Mouse (Mus musculus): ENCODE results near the gene Psme4.

Psme4 gene

DNA sequence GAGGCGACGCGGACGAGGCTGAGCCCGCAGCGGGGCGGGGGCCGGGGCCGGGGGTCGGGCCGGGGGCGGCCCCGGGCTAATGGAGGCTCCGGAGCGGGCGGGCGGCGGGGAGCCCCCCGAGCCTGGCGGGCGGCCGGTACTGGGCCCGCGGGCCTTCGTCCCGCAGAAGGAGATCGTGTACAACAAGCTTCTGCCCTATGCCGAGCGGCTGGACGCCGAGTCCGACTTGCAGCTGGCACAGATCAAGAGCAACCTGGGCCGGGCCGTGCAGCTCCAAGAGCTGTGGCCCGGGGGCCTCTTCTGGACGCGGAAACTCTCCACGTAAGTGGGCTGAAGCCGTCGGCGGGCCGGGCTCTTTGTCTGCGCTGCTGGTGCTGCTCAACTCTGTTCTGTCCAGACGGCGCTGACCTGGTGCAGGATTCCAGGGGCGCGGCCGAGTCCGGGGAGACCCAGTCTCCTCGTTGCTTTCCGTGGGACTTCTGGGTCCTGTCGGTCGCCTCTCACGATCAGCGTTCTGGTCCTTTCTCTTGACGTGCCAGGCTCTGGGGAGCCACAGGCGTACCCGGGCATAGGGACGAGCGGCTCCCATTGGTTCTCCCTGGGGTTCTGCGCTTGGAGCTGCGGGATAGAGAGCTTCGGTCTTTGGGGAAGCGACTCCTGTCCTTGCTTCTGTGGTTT lies 517 bp downstream of the Psme4 start:
- H3K36me3 ChIP-seq (ENCODE audit: control insufficient read depth, insufficient read depth, low read length, poor library complexity, severe bottlenecking): no peaks in the 10 kb centered on the region
- DNase-seq (ENCODE audit: low read depth, low spot score): peak; percentile 53

DNA sequence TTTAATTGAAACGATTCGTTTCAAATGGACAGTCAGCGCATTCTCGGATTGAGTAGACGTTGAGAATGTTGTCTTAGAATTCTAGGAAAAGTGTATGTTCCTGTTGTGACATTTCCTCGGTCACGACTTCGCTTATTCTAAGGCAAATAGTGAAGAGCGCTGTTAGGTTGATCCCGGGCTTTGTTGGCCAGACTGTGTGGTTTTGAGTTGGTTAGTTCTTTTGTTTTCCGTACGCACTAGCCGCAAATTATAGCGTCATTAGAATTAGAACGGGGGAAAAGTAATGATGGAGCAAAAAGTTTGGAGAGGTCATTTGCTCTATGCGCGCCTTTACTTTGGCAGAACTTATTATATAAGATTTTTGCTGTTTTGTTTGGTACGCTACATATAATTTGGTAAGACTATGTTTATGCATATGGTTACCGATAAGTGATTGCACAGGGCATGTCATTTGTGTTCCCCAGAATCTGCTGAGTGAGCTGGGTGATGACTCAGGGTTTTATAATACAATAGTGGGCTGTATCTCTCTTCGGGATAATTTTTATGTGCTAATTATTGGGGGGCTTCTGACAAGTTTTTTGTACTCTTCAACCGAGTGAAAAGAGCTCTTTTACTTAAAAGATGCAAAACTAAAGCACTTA lies 1.4 kb downstream of the Psme4 start:
- Histone ChIP-seq H3K27me3 (ENCODE audit: control insufficient read depth, insufficient read depth, low read length, poor library complexity, severe bottlenecking) (no peaks in the 10 kb centered on the region), H3K36me3 (ENCODE audit: control insufficient read depth, insufficient read depth, low read length, poor library complexity, severe bottlenecking) (no peaks in the 10 kb centered on the region)
- DNase-seq (ENCODE audit: low read depth, low spot score): no peak

More for the DNA sequence above, 517 bp downstream of the Psme4 start:
- H3K27me3 ChIP-seq (ENCODE audit: control insufficient read depth, insufficient read depth, low read length, poor library complexity, severe bottlenecking): no peaks in the 10 kb centered on the region

DNA sequence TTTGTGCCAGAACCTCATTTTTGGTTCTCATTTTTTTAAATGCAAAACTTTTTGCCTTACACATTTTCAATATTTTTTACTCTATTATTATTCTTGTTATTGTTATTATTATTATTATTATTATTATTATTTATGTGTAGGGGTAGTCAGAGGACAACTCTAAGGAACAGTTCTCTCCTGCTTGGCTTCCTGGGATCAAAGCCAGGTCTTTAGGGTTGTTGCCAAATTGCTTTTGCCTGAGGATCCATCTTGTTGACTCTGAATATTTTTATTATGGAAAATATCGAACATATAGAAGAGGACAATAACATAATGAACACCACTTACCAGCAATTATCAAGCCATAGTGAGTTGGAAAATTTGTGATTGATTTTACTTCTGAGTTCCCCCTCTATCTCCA lies 3.1 kb downstream of the Psme4 start:
- Histone ChIP-seq H3K36me3 (ENCODE audit: control insufficient read depth, insufficient read depth, low read length, poor library complexity, severe bottlenecking) (no peaks in the 10 kb centered on the region), H3K27me3 (ENCODE audit: control insufficient read depth, insufficient read depth, low read length, poor library complexity, severe bottlenecking) (no peaks in the 10 kb centered on the region)
- DNase-seq (ENCODE audit: low read depth, low spot score): no peak

DNA sequence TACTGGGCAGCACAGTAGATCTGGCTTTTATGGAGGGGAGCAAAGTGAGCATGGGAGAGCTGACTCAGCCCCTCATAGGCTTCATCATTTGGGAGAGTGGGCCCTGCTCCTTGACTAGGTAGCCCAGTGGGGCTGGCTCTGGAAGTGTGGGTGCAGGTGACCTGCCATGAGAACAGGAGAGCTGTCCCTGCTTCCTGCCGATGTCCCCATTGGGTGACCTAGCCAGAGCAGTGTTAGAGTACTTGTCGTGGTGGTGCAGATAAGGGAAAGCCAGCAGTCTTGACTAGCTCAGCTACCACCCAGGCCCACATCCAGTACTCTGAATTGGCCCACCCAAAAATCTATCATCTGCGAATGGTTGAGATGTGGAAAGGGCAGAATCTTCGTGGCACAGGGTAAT lies 6.0 kb downstream of the Psme4 start:
- Histone ChIP-seq H3K27me3 (ENCODE audit: control insufficient read depth, insufficient read depth, low read length, poor library complexity, severe bottlenecking) (no peaks in the 10 kb centered on the region), H3K36me3 (ENCODE audit: control insufficient read depth, insufficient read depth, low read length, poor library complexity, severe bottlenecking) (no peaks in the 10 kb centered on the region)
- DNase-seq (ENCODE audit: low read depth, low spot score): no peak

DNA sequence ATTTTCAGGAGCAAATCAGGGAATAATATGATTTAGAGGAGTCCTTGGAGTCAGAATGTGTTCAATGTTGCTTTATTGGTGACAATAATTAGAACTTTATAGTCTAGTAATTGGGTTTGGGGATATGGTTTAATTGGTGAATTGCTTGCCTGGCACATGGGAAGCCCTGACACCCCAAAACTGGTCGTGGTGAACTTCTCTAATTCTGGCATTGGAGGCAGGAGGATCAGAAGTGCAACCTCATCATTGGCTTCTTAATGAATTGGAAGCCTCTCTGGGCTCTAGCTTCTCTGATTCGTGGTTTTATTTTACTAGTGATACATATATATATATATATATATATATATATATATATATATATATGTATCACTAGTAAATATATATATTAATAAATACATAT lies 9.4 kb downstream of the Psme4 start:
- no peak for DNase-seq (ENCODE audit: low read depth, low spot score)
- Histone ChIP-seq H3K27me3 (ENCODE audit: control insufficient read depth, insufficient read depth, low read length, poor library complexity, severe bottlenecking) (no peaks in the 10 kb centered on the region), H3K36me3 (ENCODE audit: control insufficient read depth, insufficient read depth, low read length, poor library complexity, severe bottlenecking) (no peaks in the 10 kb centered on the region)

DNA sequence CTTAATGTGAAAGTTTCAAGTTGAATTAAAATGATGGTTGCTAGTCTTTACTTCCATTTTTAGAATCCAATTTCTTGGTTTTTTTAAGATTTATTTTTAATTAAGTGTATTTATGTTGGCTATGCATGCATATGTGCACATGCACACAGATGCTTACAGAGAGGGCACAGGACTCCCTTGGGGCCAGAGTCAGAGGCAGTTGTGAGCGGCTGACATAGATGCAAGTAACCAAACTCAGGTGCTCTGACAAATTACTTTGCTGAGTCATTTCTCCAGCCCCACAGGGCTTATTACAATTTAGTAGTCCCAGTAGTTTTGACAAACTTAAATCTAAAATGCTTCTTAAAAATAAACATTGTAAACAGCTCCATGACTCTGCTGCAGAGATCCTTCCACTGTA lies 10.1 kb downstream of the Psme4 start:
- H3K27me3 ChIP-seq (ENCODE audit: control insufficient read depth, insufficient read depth, low read length, poor library complexity, severe bottlenecking): no peaks in the 10 kb centered on the region
- DNase-seq (ENCODE audit: low read depth, low spot score): no peak
- H3K36me3 ChIP-seq (ENCODE audit: control insufficient read depth, insufficient read depth, low read length, poor library complexity, severe bottlenecking): no peaks in the 10 kb centered on the region

DNA sequence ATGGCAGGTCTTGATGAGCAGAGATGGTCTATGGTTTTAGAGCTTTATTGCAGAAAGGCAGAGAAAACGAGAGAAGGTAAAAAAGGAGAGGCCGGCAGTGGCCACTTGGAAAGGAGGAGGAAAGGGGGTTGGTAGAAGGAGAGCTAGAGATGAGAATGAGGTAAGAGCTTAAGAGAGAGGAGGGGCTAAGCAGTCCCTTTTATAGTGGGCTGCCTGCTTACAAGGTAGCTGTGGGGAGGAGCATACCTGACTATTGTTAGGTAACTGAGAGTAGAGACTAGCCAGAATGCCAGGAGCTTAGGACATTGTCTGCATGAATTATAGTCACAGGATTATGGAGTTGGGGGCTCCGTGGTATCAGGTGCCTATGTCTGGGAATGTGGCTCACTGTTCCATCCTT lies 14.0 kb downstream of the Psme4 start:
- Histone ChIP-seq H3K36me3 (ENCODE audit: control insufficient read depth, insufficient read depth, low read length, poor library complexity, severe bottlenecking) (no peaks in the 10 kb centered on the region), H3K27me3 (ENCODE audit: control insufficient read depth, insufficient read depth, low read length, poor library complexity, severe bottlenecking) (no peaks in the 10 kb centered on the region)
- DNase-seq (ENCODE audit: low read depth, low spot score): no peak

DNA sequence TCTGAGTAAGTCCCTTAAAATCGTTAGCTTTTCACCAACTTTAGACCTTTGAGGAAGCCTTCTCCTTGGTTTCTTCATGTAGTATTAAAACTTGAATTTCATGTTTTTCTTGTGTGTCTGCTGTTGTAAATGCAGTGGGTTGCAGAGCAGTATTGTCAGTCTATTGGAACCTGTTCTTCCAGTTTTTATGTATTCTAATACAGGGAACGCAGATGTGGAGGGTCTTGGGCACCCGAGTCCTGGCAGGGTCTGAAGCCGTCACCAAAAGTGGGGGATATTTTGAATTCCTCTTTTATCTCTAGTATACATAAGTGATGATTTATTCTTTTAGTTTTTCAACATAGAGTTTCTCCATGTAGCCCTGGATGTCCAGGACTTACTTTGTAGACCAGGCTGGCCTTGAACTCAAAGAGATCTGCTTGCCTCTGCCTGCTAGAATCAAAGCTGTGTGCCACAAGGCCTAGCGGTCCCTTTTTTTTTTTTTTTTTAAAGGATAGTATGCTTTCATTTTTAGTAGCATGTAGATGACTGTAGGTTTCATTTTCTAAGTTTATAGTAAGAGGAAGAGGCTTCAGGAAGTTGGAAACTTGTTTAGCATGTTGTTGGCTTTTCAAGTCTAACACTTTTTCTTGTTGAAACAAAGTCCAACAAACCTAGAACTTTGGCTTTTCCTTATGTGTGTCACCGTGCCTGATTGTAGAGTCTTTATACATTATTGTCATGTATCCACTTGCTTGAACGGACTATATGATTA lies 14.9 kb downstream of the Psme4 start:
- DNase-seq (ENCODE audit: low read depth, low spot score): peak; percentile 32
- no peaks in the 10 kb centered on the region for H3K27me3 ChIP-seq (ENCODE audit: control insufficient read depth, insufficient read depth, low read length, poor library complexity, severe bottlenecking)

DNA sequence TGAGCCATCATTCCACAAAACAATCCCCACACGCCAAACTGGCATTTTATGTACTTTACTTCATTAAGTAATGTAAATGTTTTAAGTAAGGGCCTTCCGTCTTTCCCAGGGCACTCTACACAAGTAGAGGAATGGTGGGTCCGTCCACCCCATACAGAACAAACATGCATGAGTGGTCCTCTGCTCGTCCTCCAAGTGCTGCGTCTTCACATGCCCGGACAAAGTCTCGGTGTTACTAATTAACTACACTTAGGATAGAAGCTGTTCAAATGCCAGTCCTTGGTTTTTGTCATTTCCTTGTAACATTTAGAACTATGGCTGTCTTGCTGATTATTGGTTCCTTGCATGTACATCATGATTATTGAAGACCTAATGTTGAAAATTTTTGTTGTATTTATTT lies 21.2 kb downstream of the Psme4 start:
- Histone ChIP-seq H3K36me3 (ENCODE audit: control insufficient read depth, insufficient read depth, low read length, poor library complexity, severe bottlenecking) (no peaks in the 10 kb centered on the region), H3K27me3 (ENCODE audit: control insufficient read depth, insufficient read depth, low read length, poor library complexity, severe bottlenecking) (no peaks in the 10 kb centered on the region)
- no peak for DNase-seq (ENCODE audit: low read depth, low spot score)

More for the DNA sequence above, 14.9 kb downstream of the Psme4 start:
- no peaks in the 10 kb centered on the region for H3K36me3 ChIP-seq (ENCODE audit: control insufficient read depth, insufficient read depth, low read length, poor library complexity, severe bottlenecking)

DNA sequence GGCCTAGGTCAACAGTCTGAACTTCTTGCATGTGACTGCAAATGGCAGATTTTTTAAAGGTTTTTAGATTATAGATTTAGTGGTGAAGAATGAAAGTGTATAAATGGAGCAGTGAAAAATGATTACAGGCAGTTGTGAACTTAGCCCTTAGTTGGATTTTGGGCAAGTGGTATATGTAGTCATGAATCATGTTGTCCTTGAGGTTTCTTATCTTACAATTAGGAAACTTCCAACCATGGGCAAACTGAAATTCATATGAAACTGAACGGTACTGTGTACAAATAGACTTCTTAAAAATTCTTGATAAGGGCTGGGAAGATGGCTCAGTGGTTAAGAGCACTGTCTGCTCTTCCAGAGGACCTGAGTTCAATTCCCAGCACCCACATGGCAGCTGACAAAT lies 22.2 kb downstream of the Psme4 start:
- no peaks in the 10 kb centered on the region for H3K27me3 ChIP-seq (ENCODE audit: control insufficient read depth, insufficient read depth, low read length, poor library complexity, severe bottlenecking)
- no peaks in the 10 kb centered on the region for H3K36me3 ChIP-seq (ENCODE audit: control insufficient read depth, insufficient read depth, low read length, poor library complexity, severe bottlenecking)
- DNase-seq (ENCODE audit: low read depth, low spot score): no peak

DNA sequence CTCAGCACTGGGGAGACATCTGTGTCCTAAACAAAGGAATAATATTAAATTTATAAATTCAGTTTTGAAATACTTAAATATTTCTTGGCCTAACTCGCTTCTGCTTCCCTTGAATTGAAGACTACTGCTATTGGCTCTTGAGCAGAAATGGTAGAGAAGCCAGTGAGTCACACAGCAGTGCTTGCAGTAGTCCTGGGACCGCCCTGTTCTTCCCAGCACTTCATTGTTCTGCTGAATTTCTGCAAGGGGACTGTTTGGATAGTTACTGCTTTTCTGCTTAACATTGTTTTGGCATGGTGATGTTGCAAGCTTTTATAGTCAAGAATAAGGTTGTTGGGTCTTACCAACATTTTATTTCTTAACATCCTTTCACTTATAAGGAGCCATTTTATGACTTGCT lies 25.7 kb downstream of the Psme4 start:
- no peak for DNase-seq (ENCODE audit: low read depth, low spot score)
- Histone ChIP-seq H3K36me3 (ENCODE audit: control insufficient read depth, insufficient read depth, low read length, poor library complexity, severe bottlenecking) (no peaks in the 10 kb centered on the region), H3K27me3 (ENCODE audit: control insufficient read depth, insufficient read depth, low read length, poor library complexity, severe bottlenecking) (no peaks in the 10 kb centered on the region)

DNA sequence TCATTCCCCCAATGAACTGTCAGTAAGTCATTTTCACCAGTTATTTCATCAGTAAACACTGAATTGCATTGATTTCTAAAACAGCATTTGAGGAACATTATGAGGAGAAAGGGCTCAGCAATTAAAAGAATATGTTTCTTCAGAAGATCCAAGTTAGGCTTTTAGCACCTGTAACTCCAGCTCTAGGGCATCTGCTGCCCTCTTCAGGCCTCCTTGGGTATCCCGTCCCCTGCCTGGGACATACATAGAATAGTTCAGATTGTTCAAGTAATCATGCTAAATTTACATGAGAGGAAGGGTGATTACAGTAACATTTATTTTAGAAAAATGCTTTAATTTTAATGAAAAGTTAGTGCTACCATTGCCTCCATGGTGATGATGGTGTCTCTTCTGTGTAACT lies 28.0 kb downstream of the Psme4 start:
- DNase-seq (ENCODE audit: low read depth, low spot score): peak; percentile 76
- Histone ChIP-seq H3K27me3 (ENCODE audit: control insufficient read depth, insufficient read depth, low read length, poor library complexity, severe bottlenecking) (no peaks in the 10 kb centered on the region), H3K36me3 (ENCODE audit: control insufficient read depth, insufficient read depth, low read length, poor library complexity, severe bottlenecking) (no peaks in the 10 kb centered on the region)

DNA sequence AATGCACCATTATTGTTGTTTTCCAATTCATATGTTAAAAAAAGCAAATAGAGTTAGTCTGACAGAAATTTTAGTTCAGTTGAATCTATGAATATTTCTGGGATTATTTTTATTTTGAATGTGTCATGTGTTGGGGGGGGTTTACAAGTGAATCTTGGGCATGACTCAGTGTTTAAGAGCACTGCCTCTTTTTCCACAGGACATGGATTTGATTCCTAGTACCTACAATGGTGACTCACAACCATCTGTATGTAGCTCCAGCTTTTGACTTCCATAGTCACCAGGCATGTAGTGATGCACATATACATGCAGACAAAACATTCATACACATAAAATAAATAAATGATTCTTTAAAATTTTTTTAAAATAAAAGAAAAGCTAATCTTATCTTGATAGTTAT lies 28.6 kb downstream of the Psme4 start:
- DNase-seq (ENCODE audit: low read depth, low spot score): no peak
- Histone ChIP-seq H3K36me3 (ENCODE audit: control insufficient read depth, insufficient read depth, low read length, poor library complexity, severe bottlenecking) (no peaks in the 10 kb centered on the region), H3K27me3 (ENCODE audit: control insufficient read depth, insufficient read depth, low read length, poor library complexity, severe bottlenecking) (no peaks in the 10 kb centered on the region)

DNA sequence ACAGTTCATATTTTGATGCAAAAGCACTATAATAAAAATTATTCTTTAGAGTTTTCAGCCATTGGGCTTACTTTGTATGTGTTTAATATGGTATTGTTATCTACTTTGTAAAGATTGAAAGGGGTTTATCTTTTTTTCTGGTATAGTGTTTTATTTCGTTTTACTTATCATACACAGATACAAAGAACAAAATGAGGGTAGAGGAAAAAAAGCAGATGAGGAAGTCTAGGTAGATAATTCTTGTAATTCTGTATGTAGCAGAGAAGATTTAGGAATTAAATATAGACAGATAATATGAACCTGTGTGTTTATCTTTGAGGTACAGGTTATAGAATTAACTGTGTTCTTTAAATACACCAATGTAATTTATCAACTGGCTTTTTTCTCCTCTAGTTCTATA lies 30.9 kb downstream of the Psme4 start:
- Histone ChIP-seq H3K27me3 (ENCODE audit: control insufficient read depth, insufficient read depth, low read length, poor library complexity, severe bottlenecking) (no peaks in the 10 kb centered on the region), H3K36me3 (ENCODE audit: control insufficient read depth, insufficient read depth, low read length, poor library complexity, severe bottlenecking) (no peaks in the 10 kb centered on the region)
- no peak for DNase-seq (ENCODE audit: low read depth, low spot score)

DNA sequence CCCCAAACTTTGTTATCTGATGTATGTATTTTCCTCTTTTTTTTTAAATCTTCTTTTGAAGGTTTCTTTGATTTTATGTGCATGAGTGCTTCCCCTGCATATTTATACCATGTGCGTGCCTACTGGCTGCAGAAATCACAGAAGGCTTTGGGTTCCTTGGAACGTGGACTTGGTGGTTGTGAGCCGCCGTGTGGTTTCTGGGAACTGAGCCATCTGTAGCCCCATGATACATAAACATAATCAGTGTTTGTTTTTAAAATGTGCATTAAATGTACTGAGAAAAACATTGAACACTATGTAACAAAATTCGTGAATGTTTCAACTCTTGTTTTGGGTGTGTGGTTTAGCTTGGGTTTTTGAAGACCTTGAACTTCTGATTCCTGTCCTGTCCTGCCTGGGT lies 49.6 kb downstream of the Psme4 start:
- no peak for DNase-seq (ENCODE audit: low read depth, low spot score)
- Histone ChIP-seq H3K27me3 (ENCODE audit: control insufficient read depth, insufficient read depth, low read length, poor library complexity, severe bottlenecking) (no peaks in the 10 kb centered on the region), H3K36me3 (ENCODE audit: control insufficient read depth, insufficient read depth, low read length, poor library complexity, severe bottlenecking) (peaks cover 14% of the 10 kb centered on the region; the same call in 1 of the 2 replicates)
